Mouse (Mus musculus): Measurements from ENCODE around the gene Uck2. TPM values are rescaled to one million over a fixed set of nuclear protein-coding genes. Genes with fewer than 3 reads are reported as not detected.

Gene Uck2
- polyA plus RNA-seq, 1 experiment from 2014 or later = 116 TPM

DNA sequence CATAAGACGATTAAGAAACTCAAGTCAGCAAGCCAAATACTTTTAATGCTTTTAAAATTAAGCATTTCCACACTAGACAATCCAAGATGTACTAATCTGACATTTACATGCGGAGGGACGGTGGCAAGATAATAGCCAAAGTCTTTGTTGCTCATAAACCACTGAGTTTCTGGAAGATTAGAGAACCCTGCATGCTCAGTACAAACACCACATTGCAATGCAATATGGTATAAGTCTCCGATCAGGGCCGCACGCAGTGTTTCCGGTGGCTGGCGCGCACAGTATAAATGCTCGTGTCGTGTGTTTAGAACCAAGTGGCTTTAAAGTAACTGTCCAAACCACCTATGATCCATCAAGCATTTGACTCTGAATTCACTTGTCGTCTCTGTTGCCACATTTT is 31.5 kb downstream of the Uck2 start:
- 94% methylated on average over 12 of the region's 12 CpGs for whole genome bisulfite sequencing
- DNase-seq (ENCODE audit: low spot score) = no peak
- H3K4me3 ChIP-seq (ENCODE audit: low read depth, low read length) = no peak overlapping the region
- no peak for ATAC-seq (ENCODE audit: insufficient read depth, low FRiP score, low TSS enrichment)
- H3K27ac ChIP-seq (ENCODE audit: low read depth, low read length) = no peak overlapping the region
- no peaks in the 10 kb centered on the region for H3K27me3 ChIP-seq (ENCODE audit: control insufficient read depth, insufficient read depth, low read length)
- H3K4me1 ChIP-seq (ENCODE audit: control insufficient read depth, insufficient read depth, low read length) = peaks cover 8% of the 10 kb centered on the region; the same call in 1 of the 2 replicates
- no peak overlapping the region for H3K4me2 ChIP-seq (ENCODE audit: low read depth)
- no peaks in the 10 kb centered on the region for H3K9me3 ChIP-seq (ENCODE audit: control insufficient read depth, low read length)
- no peak overlapping the region for H3K9ac ChIP-seq (ENCODE audit: low read length)
- no peaks in the 10 kb centered on the region for H3K36me3 ChIP-seq (ENCODE audit: control insufficient read depth, insufficient read depth, low read length)

GRCm38 (mm10) chr1:167249881-167250280 is 35.2 kb downstream of the Uck2 start:
- ATAC-seq (ENCODE audit: insufficient read depth, low FRiP score, low TSS enrichment) (no peak), DNase-seq (ENCODE audit: low spot score) (no peak)
- no peaks in the 10 kb centered on the region for H3K9me3 ChIP-seq (ENCODE audit: control insufficient read depth, low read length)
- no peak overlapping the region for H3K4me3 ChIP-seq (ENCODE audit: low read depth, low read length)
- no peak overlapping the region for H3K27ac ChIP-seq (ENCODE audit: low read depth, low read length)
- H3K9ac ChIP-seq (ENCODE audit: low read length) = no peak overlapping the region
- 94% methylated on average over 8 of the region's 8 CpGs for WGBS
- H3K4me1 ChIP-seq (ENCODE audit: control insufficient read depth, insufficient read depth, low read length) = peaks cover 5% of the 10 kb centered on the region; the same call in 1 of the 2 replicates
- H3K36me3 ChIP-seq (ENCODE audit: control insufficient read depth, insufficient read depth, low read length) = no peaks in the 10 kb centered on the region
- H3K4me2 ChIP-seq (ENCODE audit: low read depth) = no peak overlapping the region
- H3K27me3 ChIP-seq (ENCODE audit: control insufficient read depth, insufficient read depth, low read length) = no peaks in the 10 kb centered on the region

- no peak overlapping the region for H3K4me2 ChIP-seq (ENCODE audit: low read depth)
- H3K4me3 ChIP-seq (ENCODE audit: low read depth, low read length) = no peak overlapping the region
- H3K27me3 ChIP-seq (ENCODE audit: control insufficient read depth, insufficient read depth, low read length) = no peaks in the 10 kb centered on the region
- DNase-seq (ENCODE audit: low spot score) = no peak
- peaks cover 5% of the 10 kb centered on the region; the same call in 1 of the 2 replicates for H3K4me1 ChIP-seq (ENCODE audit: control insufficient read depth, insufficient read depth, low read length)
- no peak overlapping the region for H3K9ac ChIP-seq (ENCODE audit: low read length)
- 89% methylated on average over 19 of the region's 19 CpGs for whole genome bisulfite sequencing
- no peaks in the 10 kb centered on the region for H3K9me3 ChIP-seq (ENCODE audit: control insufficient read depth, low read length)
- H3K36me3 ChIP-seq (ENCODE audit: control insufficient read depth, insufficient read depth, low read length) = no peaks in the 10 kb centered on the region
- H3K27ac ChIP-seq (ENCODE audit: low read depth, low read length) = no peak overlapping the region
- ATAC-seq (ENCODE audit: insufficient read depth, low FRiP score, low TSS enrichment) = no peak
These were observed 35.9 kb downstream of the Uck2 start for GRCm38 (mm10) chr1:167249252-167249651.

- no peak for DNase-seq (ENCODE audit: low spot score)
- no peak for ATAC-seq (ENCODE audit: insufficient read depth, low FRiP score, low TSS enrichment)
- no peak overlapping the region for H3K27ac ChIP-seq (ENCODE audit: low read depth, low read length)
These were observed 37.2 kb downstream of the Uck2 start for GRCm38 (mm10) chr1:167247886-167248285.

GRCm38 (mm10) chr1:167246976-167247375 is 38.1 kb downstream of the Uck2 start:
- H3K9ac ChIP-seq (ENCODE audit: low read length) = no peak overlapping the region
- no peak for DNase-seq (ENCODE audit: low spot score)
- H3K27me3 ChIP-seq (ENCODE audit: control insufficient read depth, insufficient read depth, low read length) = no peaks in the 10 kb centered on the region
- no peaks in the 10 kb centered on the region for H3K9me3 ChIP-seq (ENCODE audit: control insufficient read depth, low read length)
- no peak overlapping the region for H3K4me2 ChIP-seq (ENCODE audit: low read depth)
- H3K36me3 ChIP-seq (ENCODE audit: control insufficient read depth, insufficient read depth, low read length) = no peaks in the 10 kb centered on the region
- H3K4me3 ChIP-seq (ENCODE audit: low read depth, low read length) = no peak overlapping the region
- H3K4me1 ChIP-seq (ENCODE audit: control insufficient read depth, insufficient read depth, low read length) = peaks cover 14% of the 10 kb centered on the region; the same call in 1 of the 2 replicates
- no peak overlapping the region for H3K27ac ChIP-seq (ENCODE audit: low read depth, low read length)
- ATAC-seq (ENCODE audit: insufficient read depth, low FRiP score, low TSS enrichment) = no peak
- 76% methylated on average over 8 of the region's 8 CpGs for WGBS

More at GRCm38 (mm10) chr1:167247886-167248285, 37.2 kb downstream of the Uck2 start:
- 82% methylated on average over 9 of the region's 9 CpGs for WGBS
- H3K9ac ChIP-seq (ENCODE audit: low read length) = no peak overlapping the region
- no peaks in the 10 kb centered on the region for H3K27me3 ChIP-seq (ENCODE audit: control insufficient read depth, insufficient read depth, low read length)
- H3K4me2 ChIP-seq (ENCODE audit: low read depth) = no peak overlapping the region
- H3K4me1 ChIP-seq (ENCODE audit: control insufficient read depth, insufficient read depth, low read length) = peaks cover 8% of the 10 kb centered on the region; the same call in 1 of the 2 replicates
- no peak overlapping the region for H3K4me3 ChIP-seq (ENCODE audit: low read depth, low read length)
- no peaks in the 10 kb centered on the region for H3K9me3 ChIP-seq (ENCODE audit: control insufficient read depth, low read length)
- no peaks in the 10 kb centered on the region for H3K36me3 ChIP-seq (ENCODE audit: control insufficient read depth, insufficient read depth, low read length)

GRCm38 (mm10) chr1:167246275-167246674 is 38.8 kb downstream of the Uck2 start:
- Histone ChIP-seq H3K4me2 (ENCODE audit: low read depth) (no peak overlapping the region), H3K36me3 (ENCODE audit: control insufficient read depth, insufficient read depth, low read length) (no peaks in the 10 kb centered on the region), H3K9ac (ENCODE audit: low read length) (no peak overlapping the region), H3K4me3 (ENCODE audit: low read depth, low read length) (no peak overlapping the region), H3K27me3 (ENCODE audit: control insufficient read depth, insufficient read depth, low read length) (no peaks in the 10 kb centered on the region), H3K9me3 (ENCODE audit: control insufficient read depth, low read length) (no peaks in the 10 kb centered on the region), H3K27ac (ENCODE audit: low read depth, low read length) (no peak overlapping the region), H3K4me1 (ENCODE audit: control insufficient read depth, insufficient read depth, low read length) (peaks cover 21% of the 10 kb centered on the region; the same call in 1 of the 2 replicates)
- 86% methylated on average over 9 of the region's 9 CpGs for WGBS
- no peak for DNase-seq (ENCODE audit: low spot score)
- ATAC-seq (ENCODE audit: insufficient read depth, low FRiP score, low TSS enrichment) = no peak

DNA sequence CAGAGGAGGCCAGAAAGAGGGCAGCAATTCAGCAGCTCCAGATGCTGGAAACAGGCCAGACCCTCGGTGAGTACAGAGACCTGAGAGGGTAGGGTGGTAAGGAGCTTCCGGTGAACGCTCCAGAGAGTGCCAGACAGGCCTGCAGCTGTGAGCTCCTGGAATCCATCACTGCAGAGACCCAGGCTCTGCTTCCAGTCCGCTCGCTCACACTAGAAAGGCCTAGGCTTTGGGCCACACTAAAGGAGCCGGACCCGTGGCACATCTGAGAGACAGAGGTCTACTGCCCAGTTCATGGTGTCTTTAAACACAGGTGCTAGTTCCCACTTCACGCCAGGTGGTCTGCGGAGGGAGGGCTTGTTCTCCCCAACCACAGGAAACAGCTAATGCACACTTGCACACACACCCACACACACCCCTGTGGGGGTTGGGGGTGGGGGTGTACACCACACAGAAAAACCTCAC is 39.9 kb downstream of the Uck2 start:
- no peak overlapping the region for H3K4me2 ChIP-seq (ENCODE audit: low read depth)
- no peak overlapping the region for H3K4me3 ChIP-seq (ENCODE audit: low read depth, low read length)
- ATAC-seq (ENCODE audit: insufficient read depth, low FRiP score, low TSS enrichment) = no peak
- no peaks in the 10 kb centered on the region for H3K27me3 ChIP-seq (ENCODE audit: control insufficient read depth, insufficient read depth, low read length)
- DNase-seq (ENCODE audit: low spot score) = no peak
- no peak overlapping the region for H3K9ac ChIP-seq (ENCODE audit: low read length)
- 82% methylated on average over 9 of the region's 9 CpGs for WGBS
- H3K27ac ChIP-seq (ENCODE audit: low read depth, low read length) = no peak overlapping the region
- H3K9me3 ChIP-seq (ENCODE audit: control insufficient read depth, low read length) = no peaks in the 10 kb centered on the region
- no peaks in the 10 kb centered on the region for H3K36me3 ChIP-seq (ENCODE audit: control insufficient read depth, insufficient read depth, low read length)
- H3K4me1 ChIP-seq (ENCODE audit: control insufficient read depth, insufficient read depth, low read length) = peaks cover 28% of the 10 kb centered on the region

- Histone ChIP-seq H3K27me3 (ENCODE audit: control insufficient read depth, insufficient read depth, low read length) (no peaks in the 10 kb centered on the region), H3K4me2 (ENCODE audit: low read depth) (no peak overlapping the region), H3K4me1 (ENCODE audit: control insufficient read depth, insufficient read depth, low read length) (peaks cover 34% of the 10 kb centered on the region), H3K4me3 (ENCODE audit: low read depth, low read length) (no peak overlapping the region), H3K27ac (ENCODE audit: low read depth, low read length) (no peak overlapping the region), H3K9ac (ENCODE audit: low read length) (no peak overlapping the region), H3K36me3 (ENCODE audit: control insufficient read depth, insufficient read depth, low read length) (no peaks in the 10 kb centered on the region), H3K9me3 (ENCODE audit: control insufficient read depth, low read length) (no peaks in the 10 kb centered on the region)
- ATAC-seq (ENCODE audit: insufficient read depth, low FRiP score, low TSS enrichment) (peak; percentile 14; the same call in 1 of the 2 replicates), DNase-seq (ENCODE audit: low spot score) (no peak)
- WGBS = 42% methylated on average over 7 of the region's 7 CpGs
These were observed 42.9 kb downstream of the Uck2 start for GRCm38 (mm10) chr1:167242191-167242681.

GRCm38 (mm10) chr1:167241487-167241886 is 43.6 kb downstream of the Uck2 start:
- Histone ChIP-seq H3K4me3 (ENCODE audit: low read depth, low read length) (no peak overlapping the region), H3K27me3 (ENCODE audit: control insufficient read depth, insufficient read depth, low read length) (no peaks in the 10 kb centered on the region), H3K9ac (ENCODE audit: low read length) (no peak overlapping the region), H3K4me1 (ENCODE audit: control insufficient read depth, insufficient read depth, low read length) (peaks cover 34% of the 10 kb centered on the region), H3K4me2 (ENCODE audit: low read depth) (no peak overlapping the region), H3K36me3 (ENCODE audit: control insufficient read depth, insufficient read depth, low read length) (no peaks in the 10 kb centered on the region), H3K9me3 (ENCODE audit: control insufficient read depth, low read length) (no peaks in the 10 kb centered on the region), H3K27ac (ENCODE audit: low read depth, low read length) (no peak overlapping the region)
- DNase-seq (ENCODE audit: low spot score) (no peak), ATAC-seq (ENCODE audit: insufficient read depth, low FRiP score, low TSS enrichment) (no peak)
- WGBS = 68% methylated on average over 3 of the region's 3 CpGs
